Mouse (Mus musculus): ENCODE measurements around the gene Tollip. TPM values are rescaled to one million over a fixed set of nuclear protein-coding genes. Genes with fewer than 3 reads are reported as not detected.
"Not testable (repeated sequence)": the region's sequence is repeated elsewhere in the genome, so short reads cannot be mapped to it uniquely, and the experiment has no call there.

Tollip gene
- polyA plus RNA-seq, 1 experiment from 2014 or later, result 32.3 TPM

- Histone ChIP-seq H3K4me2 (no peak overlapping the region), H3K9me3 (replicated peaks) (no peaks in the 10 kb centered on the region), H3K9ac (no peak overlapping the region), H3K27ac (no peak overlapping the region), H3K4me1 (replicated peaks) (no peaks in the 10 kb centered on the region; the same call in 1 of the 2 replicates), H3K4me3 (no peak overlapping the region), H3K36me3 (no peaks in the 10 kb centered on the region), H3K27me3 (no peaks in the 10 kb centered on the region)
- WGBS, result 36% methylated on average over 10 of the region's 10 CpGs
- ATAC-seq (replicated peaks; ENCODE audit: insufficient number of reproducible peaks, insufficient read depth, low FRiP score, low read depth), result no peak
Observed at GRCm38 (mm10) chr7:141928642-141929041, 10.3 kb upstream of the Tollip start.

- H3K9me3 ChIP-seq (replicated peaks), result no peaks in the 10 kb centered on the region
- no peaks in the 10 kb centered on the region for H3K36me3 ChIP-seq
- no peaks in the 10 kb centered on the region; the same call in 1 of the 2 replicates for H3K4me1 ChIP-seq (replicated peaks)
Observed at GRCm38 (mm10) chr7:141924917-141925316, 6.6 kb upstream of the Tollip start.

DNA sequence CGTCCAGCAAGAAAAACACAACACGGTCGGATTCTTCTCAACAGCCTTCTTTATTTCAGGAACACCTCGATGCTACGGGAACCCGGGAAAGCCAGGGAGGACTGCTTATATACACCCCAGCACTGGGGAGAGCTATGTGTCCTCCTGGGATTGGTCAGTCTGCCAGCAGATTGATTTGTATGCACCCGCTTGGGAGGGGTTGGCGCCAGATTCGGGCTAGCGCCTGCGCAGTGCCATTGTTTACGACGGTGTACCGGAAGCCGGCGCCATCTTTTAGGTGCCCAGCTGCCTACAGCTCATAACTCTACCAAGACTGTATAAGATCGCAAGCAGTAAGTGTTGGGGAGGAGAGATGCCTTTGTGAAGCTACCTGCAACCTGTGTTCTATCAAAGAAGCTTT lies 5.8 kb upstream of the Tollip start:
- not testable (repeated sequence) for H3K27me3 ChIP-seq; H3K4me3 ChIP-seq; H3K36me3 ChIP-seq; H3K27ac ChIP-seq; H3K4me1 ChIP-seq (replicated peaks); ATAC-seq (replicated peaks; ENCODE audit: insufficient number of reproducible peaks, insufficient read depth, low FRiP score, low read depth); H3K9ac ChIP-seq; H3K9me3 ChIP-seq (replicated peaks); H3K4me2 ChIP-seq
- WGBS, result 90% methylated on average over 17 of the region's 17 CpGs

More at GRCm38 (mm10) chr7:141924917-141925316, 6.6 kb upstream of the Tollip start:
- no peak for ATAC-seq (replicated peaks; ENCODE audit: insufficient number of reproducible peaks, insufficient read depth, low FRiP score, low read depth)
- Histone ChIP-seq H3K4me3 (no peak overlapping the region), H3K9ac (no peak overlapping the region), H3K4me2 (no peak overlapping the region), H3K27me3 (no peaks in the 10 kb centered on the region; the same call in 1 of the 2 replicates), H3K27ac (no peak overlapping the region)
- 8% methylated on average over 7 of the region's 7 CpGs for WGBS

- no peak overlapping the region for H3K4me2 ChIP-seq
- ATAC-seq (replicated peaks; ENCODE audit: insufficient number of reproducible peaks, insufficient read depth, low FRiP score, low read depth), result no peak
- 59% methylated on average over 3 of the region's 3 CpGs for WGBS
Observed at GRCm38 (mm10) chr7:141911305-141911704, 7.0 kb downstream of the Tollip start.

GRCm38 (mm10) chr7:141908591-141908990 lies 9.7 kb downstream of the Tollip start:
- 65% methylated on average over 6 of the region's 6 CpGs for WGBS
- ATAC-seq (replicated peaks; ENCODE audit: insufficient number of reproducible peaks, insufficient read depth, low FRiP score, low read depth), result no peak
- Histone ChIP-seq H3K36me3 (no peaks in the 10 kb centered on the region), H3K4me3 (no peak overlapping the region), H3K4me1 (replicated peaks) (no peaks in the 10 kb centered on the region), H3K4me2 (no peak overlapping the region), H3K9ac (no peak overlapping the region), H3K9me3 (replicated peaks) (no peaks in the 10 kb centered on the region), H3K27ac (no peak overlapping the region), H3K27me3 (peaks cover 51% of the 10 kb centered on the region)

More at GRCm38 (mm10) chr7:141911305-141911704, 7.0 kb downstream of the Tollip start:
- no peak overlapping the region for H3K9ac ChIP-seq
- H3K4me3 ChIP-seq, result no peak overlapping the region
- no peak overlapping the region for H3K27ac ChIP-seq
- no peaks in the 10 kb centered on the region for H3K9me3 ChIP-seq (replicated peaks)
- H3K27me3 ChIP-seq, result peaks cover 47% of the 10 kb centered on the region
- H3K4me1 ChIP-seq (replicated peaks), result no peaks in the 10 kb centered on the region
- H3K36me3 ChIP-seq, result no peaks in the 10 kb centered on the region

DNA sequence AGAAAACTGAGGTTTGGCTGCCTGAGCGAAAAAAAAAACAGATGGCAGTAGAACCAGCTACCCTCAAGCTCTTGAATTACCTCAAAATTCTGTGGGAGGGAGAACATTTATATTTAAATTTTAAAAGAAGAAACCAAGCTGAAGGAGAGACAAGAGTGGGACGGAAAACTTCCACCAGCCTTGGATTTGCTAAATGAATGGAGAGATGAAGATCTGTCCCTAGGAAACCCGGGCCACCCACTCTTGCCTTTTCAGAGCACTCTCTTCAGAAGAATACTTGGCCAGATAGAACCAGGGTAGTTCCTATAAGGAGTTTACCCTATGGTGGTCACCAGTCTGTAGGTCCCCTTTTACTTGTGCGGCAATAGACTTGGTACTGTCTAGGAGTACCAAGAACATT lies 15.5 kb downstream of the Tollip start:
- WGBS, result 69% methylated on average over 4 of the region's 4 CpGs
- ATAC-seq (replicated peaks; ENCODE audit: insufficient number of reproducible peaks, insufficient read depth, low FRiP score, low read depth), result no peak
- peaks cover 11% of the 10 kb centered on the region for H3K27me3 ChIP-seq

GRCm38 (mm10) chr7:141902269-141902729 lies 16.0 kb downstream of the Tollip start:
- H3K9ac ChIP-seq, result peak overlapping the region; percentile 81
- peak; percentile 99 for ATAC-seq (replicated peaks; ENCODE audit: insufficient number of reproducible peaks, insufficient read depth, low FRiP score, low read depth)
- H3K27ac ChIP-seq, result peak overlapping the region; percentile 64
- H3K4me3 ChIP-seq, result peak overlapping the region; percentile 65
- no peaks in the 10 kb centered on the region for H3K9me3 ChIP-seq (replicated peaks)
- H3K27me3 ChIP-seq, result peaks cover 9% of the 10 kb centered on the region; the same call in 1 of the 2 replicates
- H3K36me3 ChIP-seq, result no peaks in the 10 kb centered on the region
- peaks cover 26% of the 10 kb centered on the region for H3K4me1 ChIP-seq (replicated peaks)
- H3K4me2 ChIP-seq, result peak overlapping the region; percentile 80
- under 1% methylated on average over 44 of the region's 44 CpGs for WGBS

More for the DNA sequence above, 15.5 kb downstream of the Tollip start:
- Histone ChIP-seq H3K27ac (no peak overlapping the region), H3K9me3 (replicated peaks) (no peaks in the 10 kb centered on the region), H3K9ac (peak overlapping the region; percentile 35; the same call in 1 of the 2 replicates), H3K4me3 (peak overlapping the region; percentile 65), H3K4me1 (replicated peaks) (peaks cover 25% of the 10 kb centered on the region), H3K4me2 (peak overlapping the region; percentile 80), H3K36me3 (no peaks in the 10 kb centered on the region)

GRCm38 (mm10) chr7:141901825-141902224 lies 16.5 kb downstream of the Tollip start:
- ATAC-seq (replicated peaks; ENCODE audit: insufficient number of reproducible peaks, insufficient read depth, low FRiP score, low read depth), result peak; percentile 41
- H3K4me3 ChIP-seq, result peak overlapping the region; percentile 65
- H3K36me3 ChIP-seq, result no peaks in the 10 kb centered on the region
- H3K4me2 ChIP-seq, result peak overlapping the region; percentile 80
- under 1% methylated on average over 16 of the region's 16 CpGs for WGBS
- H3K27me3 ChIP-seq, result peaks cover 9% of the 10 kb centered on the region; the same call in 1 of the 2 replicates
- peaks cover 31% of the 10 kb centered on the region for H3K4me1 ChIP-seq (replicated peaks)
- H3K27ac ChIP-seq, result peak overlapping the region; percentile 64
- no peaks in the 10 kb centered on the region for H3K9me3 ChIP-seq (replicated peaks)
- peak overlapping the region; percentile 81 for H3K9ac ChIP-seq

GRCm38 (mm10) chr7:141892151-141892550 lies 26.2 kb downstream of the Tollip start:
- H3K9ac ChIP-seq, result no peak overlapping the region
- ATAC-seq (replicated peaks; ENCODE audit: insufficient number of reproducible peaks, insufficient read depth, low FRiP score, low read depth), result no peak
- peaks cover 50% of the 10 kb centered on the region for H3K36me3 ChIP-seq
- no peak overlapping the region for H3K27ac ChIP-seq
- H3K4me1 ChIP-seq (replicated peaks), result peaks cover 29% of the 10 kb centered on the region
- H3K4me2 ChIP-seq, result no peak overlapping the region
- H3K27me3 ChIP-seq, result no peaks in the 10 kb centered on the region
- no peak overlapping the region for H3K4me3 ChIP-seq
- 93% methylated on average over 7 of the region's 7 CpGs for WGBS
- no peaks in the 10 kb centered on the region for H3K9me3 ChIP-seq (replicated peaks)

DNA sequence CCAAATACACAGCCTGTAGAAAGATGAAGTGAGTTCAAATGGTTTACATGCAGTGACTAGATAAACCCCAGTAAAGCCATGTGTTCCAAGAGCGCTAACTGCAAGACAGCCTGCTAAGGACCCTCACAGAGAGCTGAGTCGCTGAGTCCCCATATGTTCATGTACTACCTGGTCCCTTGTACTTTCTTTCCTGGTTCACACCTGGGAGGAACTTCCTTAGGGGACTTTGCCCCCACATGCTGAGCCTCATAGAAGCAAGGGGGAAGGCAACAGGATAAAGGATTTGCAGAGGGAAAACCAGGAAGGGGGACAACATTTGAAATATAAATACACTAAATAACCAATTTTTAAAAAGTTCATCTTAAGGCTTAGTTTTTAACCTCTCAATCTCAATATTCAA lies 39.5 kb downstream of the Tollip start:
- ATAC-seq (replicated peaks; ENCODE audit: insufficient number of reproducible peaks, insufficient read depth, low FRiP score, low read depth), result no peak
- peaks cover 5% of the 10 kb centered on the region; the same call in 1 of the 2 replicates for H3K4me1 ChIP-seq (replicated peaks)
- 91% methylated on average over 2 of the region's 2 CpGs for WGBS
- H3K36me3 ChIP-seq, result peaks cover 45% of the 10 kb centered on the region
- H3K9me3 ChIP-seq (replicated peaks), result no peaks in the 10 kb centered on the region
- H3K27me3 ChIP-seq, result no peaks in the 10 kb centered on the region
- no peak overlapping the region for H3K4me3 ChIP-seq
- no peak overlapping the region for H3K4me2 ChIP-seq
- H3K27ac ChIP-seq, result no peak overlapping the region
- H3K9ac ChIP-seq, result no peak overlapping the region

GRCm38 (mm10) chr7:141874891-141875290 lies 43.4 kb downstream of the Tollip start:
- WGBS, result 74% methylated on average over 5 of the region's 5 CpGs
- Histone ChIP-seq H3K4me1 (replicated peaks) (no peaks in the 10 kb centered on the region), H3K4me3 (no peak overlapping the region), H3K36me3 (peaks cover 13% of the 10 kb centered on the region; the same call in 1 of the 2 replicates), H3K27ac (no peak overlapping the region), H3K9ac (no peak overlapping the region), H3K4me2 (no peak overlapping the region), H3K27me3 (no peaks in the 10 kb centered on the region), H3K9me3 (replicated peaks) (no peaks in the 10 kb centered on the region)
- no peak for ATAC-seq (replicated peaks; ENCODE audit: insufficient number of reproducible peaks, insufficient read depth, low FRiP score, low read depth)

GRCm38 (mm10) chr7:141870553-141870952 lies 47.8 kb downstream of the Tollip start:
- no peak overlapping the region for H3K9ac ChIP-seq
- no peak overlapping the region for H3K27ac ChIP-seq
- 73% methylated on average over 5 of the region's 5 CpGs for WGBS
- H3K4me3 ChIP-seq, result no peak overlapping the region
- H3K9me3 ChIP-seq (replicated peaks), result no peaks in the 10 kb centered on the region
- no peak overlapping the region for H3K4me2 ChIP-seq
- ATAC-seq (replicated peaks; ENCODE audit: insufficient number of reproducible peaks, insufficient read depth, low FRiP score, low read depth), result no peak
- no peaks in the 10 kb centered on the region for H3K4me1 ChIP-seq (replicated peaks)
- H3K36me3 ChIP-seq, result peaks cover 4% of the 10 kb centered on the region; the same call in 1 of the 2 replicates
- no peaks in the 10 kb centered on the region for H3K27me3 ChIP-seq
